Mouse (Mus musculus) CH12.LX (cell line): ENCODE measurements at regions not wholly inside any gene's neighbourhood (a gene's known extent, or its start where the extent isn't known, plus 50 kb on each side); places are given as distances from the start of the nearest gene placed in this dataset.

Experiments
- CHD2 ChIP-seq: IDR thresholded peaks from 2 replicates; pipeline ENCODE4 v1.6.1; 2011; ENCODE audit warnings: low read length, improper control_type of control experiment
- CTCF ChIP-seq, 2 experiments: IDR thresholded peaks in 1 of 2; conservative IDR thresholded peaks in 1 of 2; 2 replicates each; pipeline ENCODE4 v1.5.1; 2011 to 2012; ENCODE audit warnings: low read depth in 2 of 2, low read length in 2 of 2, improper control_type of control experiment in 1 of 2, inconsistent platforms in 1 of 2, mild to moderate bottlenecking in 1 of 2, moderate library complexity in 1 of 2
- GABPA ChIP-seq: IDR thresholded peaks from 2 replicates; pipeline ENCODE4 v1.6.1; 2012; ENCODE audit warnings: low read depth, low read length, improper control_type of control experiment, inconsistent platforms; ENCODE audit not compliant: insufficient replicate concordance
- IRF4 ChIP-seq: IDR thresholded peaks from 2 replicates; pipeline ENCODE4 v1.6.1; 2014; ENCODE audit warnings: low read depth, mild to moderate bottlenecking, inconsistent platforms, low read length, improper control_type of control experiment
- KAT2A ChIP-seq: IDR thresholded peaks from 2 replicates; pipeline ENCODE4 v1.6.1; 2012; ENCODE audit warnings: low read length, improper control_type of control experiment, inconsistent platforms; ENCODE audit not compliant: insufficient replicate concordance
- SIN3A ChIP-seq: IDR thresholded peaks from 2 replicates; pipeline ENCODE4 v1.6.1; 2012; ENCODE audit warnings: low read length, improper control_type of control experiment, inconsistent platforms

DNA sequence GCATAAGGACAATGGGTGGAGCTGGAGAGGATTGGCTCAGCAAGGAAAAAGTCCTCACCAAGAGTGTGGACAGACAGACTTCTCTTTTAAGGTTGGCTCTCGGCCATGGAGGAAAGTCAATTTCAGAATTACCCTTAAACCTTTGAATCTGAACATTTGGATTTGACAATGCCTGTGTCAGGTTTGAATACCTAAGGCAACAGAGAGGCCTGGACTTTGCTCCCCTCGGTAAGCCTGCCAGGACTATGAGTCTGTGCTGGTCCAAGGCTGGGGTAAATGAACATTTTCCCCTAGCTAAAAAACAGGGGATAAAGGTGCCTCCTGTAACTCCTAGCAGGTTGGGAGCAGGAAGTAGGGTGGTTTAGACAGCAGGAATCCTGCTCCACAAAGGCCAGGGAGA lies 68.8 kb upstream of the Slc6a6 start:
- TF ChIP-seq GABPA (no peak), CTCF (conservative IDR thresholded peaks at IDR 0.05 in 1 of 2, IDR thresholded peaks at IDR 0.05 in 1 of 2; ENCODE audit: low read depth in 2 of 2, low read length in 2 of 2) (no peak), IRF4 (no peak), CHD2 (no peak), SIN3A (no peak), KAT2A (no peak)
